Mouse (Mus musculus): ENCODE results near the gene Srpk1. TPM values are rescaled to one million over a fixed set of nuclear protein-coding genes. Genes with fewer than 3 reads are reported as not detected.
A peak's percentile ranks its signal among the peaks of the same experiment; 100 is the strongest.

Srpk1 gene
- 100 to 1,000 TPM; 111 to 127 TPM for total RNA-seq (2021)

DNA sequence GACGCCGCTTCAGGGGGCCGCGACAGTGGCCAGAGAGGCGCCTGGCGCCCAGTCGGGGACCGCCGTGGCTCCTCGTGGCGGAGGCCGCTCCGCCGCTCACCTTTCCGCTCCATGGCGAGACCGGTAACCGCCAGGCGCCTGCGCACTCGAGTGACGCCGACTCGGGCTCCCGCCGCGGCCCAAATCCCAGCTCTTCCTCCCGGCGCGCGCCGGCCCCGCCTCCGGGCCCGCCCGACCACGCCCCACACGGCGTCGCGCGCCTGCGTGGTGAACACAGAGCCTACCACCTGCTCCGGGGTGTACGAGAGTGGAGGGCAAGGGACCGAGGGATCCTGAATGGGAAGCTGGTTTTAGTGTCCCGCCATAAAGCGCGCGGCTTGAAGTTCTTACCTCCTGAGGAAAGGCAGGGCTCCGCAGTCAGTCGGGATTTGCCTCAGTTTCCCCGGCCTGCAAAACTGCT is at the start of gene Srpk1:
Gene Srpk1 (minus strand): TSS at position 410 of the 460 bp plus-strand sequence.
- intact Hi-C loops (cut with DNase I), result no loop called here
- DNase-seq (ENCODE audit: extremely low spot score in 1 of 2, low spot score in 2 of 2), result peak; percentile 83 to 94

DNA sequence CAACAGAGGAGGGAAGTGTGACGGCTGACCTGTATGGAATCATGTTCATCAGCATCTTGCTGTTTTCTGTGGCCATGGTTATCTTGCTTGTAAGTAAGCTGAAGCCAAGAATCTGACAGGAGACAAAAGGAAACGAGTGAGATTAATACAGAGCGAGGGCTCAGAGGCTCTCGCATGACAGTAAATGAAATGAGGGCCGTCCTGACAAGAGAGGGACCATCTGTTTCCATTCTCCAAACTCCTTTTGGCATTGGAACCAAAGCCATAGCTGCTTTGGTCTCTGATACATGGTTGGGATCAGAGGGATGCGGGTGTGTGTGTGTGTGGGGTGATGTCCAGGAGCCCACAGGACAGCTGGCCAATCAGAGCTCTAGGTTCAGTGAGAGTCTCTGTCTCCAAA is 37.1 kb upstream of the Srpk1 start:
- intact Hi-C loops (cut with DNase I), result no loop called here
- DNase-seq (ENCODE audit: extremely low spot score in 1 of 2, low spot score in 2 of 2), result no peak

DNA sequence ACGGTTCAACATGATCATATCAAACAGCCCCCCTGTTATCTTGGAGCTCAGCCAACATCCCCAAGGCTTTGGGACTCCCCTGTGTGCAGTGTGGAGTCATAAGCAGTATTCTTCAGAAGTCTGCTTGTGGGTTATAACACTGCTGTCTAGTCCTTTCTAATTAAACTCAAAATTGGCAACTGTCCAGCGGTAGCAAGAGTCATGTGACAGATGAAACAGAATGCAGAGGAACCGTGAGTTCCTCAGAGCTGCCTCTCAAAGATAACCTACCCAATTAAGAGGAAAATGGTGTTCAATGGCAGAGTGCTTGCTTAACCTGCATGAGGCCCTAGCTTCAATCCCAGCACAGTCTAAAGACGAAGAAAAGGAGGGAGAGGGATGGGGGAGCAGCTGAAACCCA is 35.4 kb upstream of the Srpk1 start:
- intact Hi-C loops (cut with DNase I), result no loop called here
- DNase-seq (ENCODE audit: extremely low spot score in 1 of 2, low spot score in 2 of 2), result peak in 1 of 2 experiments; percentile 15

- intact Hi-C loops (cut with DNase I), result no loop called here
- no peak for DNase-seq (ENCODE audit: extremely low spot score in 1 of 2, low spot score in 2 of 2)
Measured at GRCm38 (mm10) chr17:28650268-28650667, 27.8 kb upstream of the Srpk1 start.

GRCm38 (mm10) chr17:28648607-28649370 is 26.3 kb upstream of the Srpk1 start:
- intact Hi-C loops (cut with DNase I), result loop anchor here (2.0 kb wide), 1 partner anchor 54 kb away; no protein-coding TSS in a partner anchor
- peak; percentile 34 to 59 for DNase-seq (ENCODE audit: extremely low spot score in 1 of 2, low spot score in 2 of 2)

DNA sequence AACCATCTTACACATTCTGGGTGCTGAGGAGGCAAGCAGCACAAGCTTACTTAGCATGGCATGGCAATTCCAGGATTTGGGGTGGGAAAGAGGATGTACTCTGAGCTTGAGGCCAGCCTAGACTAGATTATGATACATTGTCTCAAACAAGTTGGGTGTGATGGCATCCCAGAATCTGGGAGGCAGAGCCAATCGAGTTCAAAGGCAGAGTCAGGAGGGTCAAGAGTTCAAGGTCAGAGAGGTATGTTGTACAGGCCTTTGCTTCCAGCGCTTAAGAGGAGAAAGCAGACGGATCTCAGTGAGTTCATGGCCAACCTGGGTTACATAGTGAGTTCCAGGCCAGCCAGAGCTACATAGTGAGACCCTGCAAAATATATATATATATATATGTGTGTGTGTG is 23.7 kb upstream of the Srpk1 start:
- intact Hi-C loops (cut with DNase I), result no loop called here
- DNase-seq (ENCODE audit: extremely low spot score in 1 of 2, low spot score in 2 of 2), result no peak

GRCm38 (mm10) chr17:28644112-28644511 is 21.6 kb upstream of the Srpk1 start:
- intact Hi-C loops (cut with DNase I), result no loop called here
- no peak for DNase-seq (ENCODE audit: extremely low spot score in 1 of 2, low spot score in 2 of 2)

GRCm38 (mm10) chr17:28643697-28644096 is 21.2 kb upstream of the Srpk1 start:
- no peak for DNase-seq (ENCODE audit: extremely low spot score in 1 of 2, low spot score in 2 of 2)
- intact Hi-C loops (cut with DNase I), result no loop called here

DNA sequence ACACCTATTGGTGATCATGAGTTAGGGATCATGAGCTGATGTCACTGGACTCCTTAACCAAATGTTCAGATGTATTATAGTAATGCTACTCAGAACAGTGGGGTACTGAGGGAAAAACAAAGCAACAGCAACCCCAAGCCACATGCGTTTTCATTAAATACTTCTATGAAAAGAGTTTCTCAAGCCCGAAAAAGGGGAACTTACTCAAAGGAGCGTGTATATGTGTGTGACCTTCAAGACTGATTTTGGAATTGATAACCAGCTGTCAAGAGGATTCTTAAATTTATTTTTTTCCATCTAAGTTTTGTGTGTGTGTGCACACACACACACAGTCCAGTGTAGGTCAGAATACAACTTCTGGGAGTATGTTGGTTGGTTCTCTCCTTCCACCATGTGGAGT is 17.6 kb upstream of the Srpk1 start:
- no peak for DNase-seq (ENCODE audit: extremely low spot score in 1 of 2, low spot score in 2 of 2)
- intact Hi-C loops (cut with DNase I), result no loop called here

DNA sequence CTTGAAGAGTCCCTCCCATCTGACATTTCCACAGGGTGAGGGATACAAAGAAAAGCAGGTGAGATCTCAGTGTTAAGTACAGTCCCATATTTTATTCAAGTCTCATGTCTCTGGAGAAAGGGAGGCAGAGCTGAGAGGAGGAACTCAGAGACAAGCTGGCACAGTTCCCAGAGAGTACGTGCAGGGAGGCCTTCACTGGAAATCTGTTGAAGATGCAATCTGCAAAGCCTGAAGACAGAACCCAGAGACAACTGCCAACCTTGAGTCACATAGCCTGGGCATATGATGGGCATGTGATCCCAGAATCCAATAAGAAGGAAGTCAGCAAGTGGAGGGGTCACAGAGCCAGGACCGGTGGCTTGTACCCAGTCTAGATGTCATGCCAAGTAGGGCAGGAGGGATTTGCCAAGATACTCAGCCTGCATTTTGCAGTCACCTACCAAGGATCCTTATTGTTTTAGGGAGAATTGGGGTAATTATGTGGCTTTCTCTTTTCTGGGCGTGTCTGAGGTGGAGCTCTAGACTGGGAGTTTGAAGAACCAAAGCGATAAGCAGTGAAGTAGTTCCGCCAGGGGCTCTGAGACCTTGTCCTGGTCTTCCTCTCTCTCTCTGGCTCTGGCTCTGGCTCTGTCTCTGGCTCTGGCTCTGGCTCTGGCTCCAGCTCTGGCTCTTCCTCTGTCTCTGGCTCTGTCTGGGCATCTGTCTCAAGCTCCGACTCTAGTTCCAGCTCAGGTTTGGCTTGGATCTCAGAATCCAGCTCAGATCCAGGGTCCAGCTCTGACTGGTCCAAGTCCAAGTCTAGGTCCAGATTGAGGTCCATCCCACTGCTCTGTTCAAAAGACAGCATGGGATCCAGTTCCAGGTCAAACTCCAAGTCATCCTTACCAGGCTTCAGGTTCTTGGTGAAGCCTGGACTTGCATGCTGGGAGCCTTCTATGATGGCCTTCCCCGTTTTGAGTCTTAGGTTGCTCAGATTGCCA is 15.5 kb upstream of the Srpk1 start:
- intact Hi-C loops (cut with DNase I), result no loop called here
- peak; percentile 70 to 83 for DNase-seq (ENCODE audit: extremely low spot score in 1 of 2, low spot score in 2 of 2)

GRCm38 (mm10) chr17:28635842-28636241 is 13.3 kb upstream of the Srpk1 start:
- intact Hi-C loops (cut with DNase I), result no loop called here
- no peak for DNase-seq (ENCODE audit: extremely low spot score in 1 of 2, low spot score in 2 of 2)

DNA sequence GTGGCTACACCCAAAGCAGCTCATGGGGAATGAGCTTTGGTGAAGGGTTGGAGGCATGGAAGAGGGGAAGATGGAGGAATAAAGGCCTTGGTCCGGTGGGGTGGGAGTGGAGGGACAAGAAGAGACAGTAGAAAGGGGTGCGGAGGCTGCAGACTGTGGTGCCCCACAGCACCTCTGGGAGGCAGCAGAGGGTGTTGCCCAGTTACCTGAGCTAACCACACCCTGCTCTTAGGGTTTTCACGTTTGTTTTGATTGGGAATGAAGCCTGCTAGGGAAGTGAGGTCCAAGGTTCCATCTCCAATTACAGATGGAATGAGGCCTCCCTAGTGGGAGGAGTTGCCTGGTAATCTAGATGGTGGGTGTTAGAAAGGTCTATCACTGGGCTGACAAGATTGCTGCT is 6.6 kb upstream of the Srpk1 start:
- DNase-seq (ENCODE audit: extremely low spot score in 1 of 2, low spot score in 2 of 2), result no peak
- intact Hi-C loops (cut with DNase I), result no loop called here

DNA sequence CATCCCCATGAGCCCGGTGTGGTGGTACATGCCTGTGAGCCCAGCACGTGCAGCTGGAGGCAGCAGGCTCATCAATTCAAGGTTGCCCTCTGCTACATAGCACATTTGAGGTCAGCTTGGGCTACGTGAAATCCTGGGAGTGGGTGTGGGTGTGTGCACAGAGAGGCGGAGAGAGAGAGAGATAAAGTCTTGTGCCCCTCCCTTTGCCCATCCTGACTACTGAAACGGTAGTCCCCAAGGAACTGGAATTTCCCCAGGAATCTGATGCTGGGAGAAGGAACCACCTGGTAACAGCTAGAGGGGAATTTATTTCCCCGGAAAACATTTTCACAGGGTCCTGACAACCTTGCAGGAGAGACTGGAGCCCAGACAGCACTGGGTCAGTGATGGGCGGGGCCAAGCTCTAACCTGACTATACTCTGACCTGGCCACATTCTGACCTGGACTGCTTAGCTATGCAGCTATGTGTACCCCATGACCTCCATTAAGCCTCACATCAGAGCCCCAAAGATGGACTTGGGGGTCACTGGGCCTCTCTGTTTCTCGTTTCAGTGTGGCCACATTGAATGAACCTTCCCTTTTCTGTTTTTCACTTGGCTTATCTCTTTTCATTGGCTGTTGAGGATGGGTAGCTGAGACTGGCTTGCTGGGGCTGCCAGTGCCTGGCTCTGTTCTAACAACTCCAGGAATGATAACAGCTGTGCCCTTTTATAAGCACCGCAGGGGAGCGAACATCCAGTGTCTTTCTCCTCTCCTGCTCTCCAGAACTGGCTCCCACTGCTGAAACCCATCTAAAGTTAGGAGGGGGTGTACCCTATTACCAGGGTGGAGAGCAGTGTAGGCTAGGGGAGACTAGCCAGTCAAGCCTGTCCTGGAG is 6.0 kb upstream of the Srpk1 start:
- DNase-seq (ENCODE audit: extremely low spot score in 1 of 2, low spot score in 2 of 2), result no peak
- intact Hi-C loops (cut with DNase I), result no loop called here

DNA sequence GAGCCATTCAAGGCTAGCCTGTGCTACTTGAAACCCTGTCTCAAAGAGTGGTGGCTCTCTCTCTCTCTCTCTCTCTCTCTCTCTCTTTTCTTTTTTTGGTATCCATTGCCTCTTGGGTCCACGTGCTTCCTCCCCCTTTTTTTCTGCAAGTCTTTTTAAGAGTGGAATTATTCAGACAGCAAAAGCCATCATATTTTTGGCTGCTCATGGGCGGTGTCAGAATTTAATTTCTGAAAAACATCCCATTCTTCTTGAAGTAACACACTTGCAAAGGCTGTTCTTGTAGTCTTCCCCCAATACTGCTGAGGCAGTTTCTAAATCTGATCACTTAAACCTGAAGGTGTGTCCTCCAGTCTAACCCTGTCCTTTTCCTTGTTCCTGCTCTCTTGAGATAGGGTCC is 4.4 kb upstream of the Srpk1 start:
- peak in 1 of 2 experiments; percentile 31 for DNase-seq (ENCODE audit: extremely low spot score in 1 of 2, low spot score in 2 of 2)
- intact Hi-C loops (cut with DNase I), result no loop called here

GRCm38 (mm10) chr17:28625327-28625726 is 2.8 kb upstream of the Srpk1 start:
- intact Hi-C loops (cut with DNase I), result no loop called here
- no peak for DNase-seq (ENCODE audit: extremely low spot score in 1 of 2, low spot score in 2 of 2)

DNA sequence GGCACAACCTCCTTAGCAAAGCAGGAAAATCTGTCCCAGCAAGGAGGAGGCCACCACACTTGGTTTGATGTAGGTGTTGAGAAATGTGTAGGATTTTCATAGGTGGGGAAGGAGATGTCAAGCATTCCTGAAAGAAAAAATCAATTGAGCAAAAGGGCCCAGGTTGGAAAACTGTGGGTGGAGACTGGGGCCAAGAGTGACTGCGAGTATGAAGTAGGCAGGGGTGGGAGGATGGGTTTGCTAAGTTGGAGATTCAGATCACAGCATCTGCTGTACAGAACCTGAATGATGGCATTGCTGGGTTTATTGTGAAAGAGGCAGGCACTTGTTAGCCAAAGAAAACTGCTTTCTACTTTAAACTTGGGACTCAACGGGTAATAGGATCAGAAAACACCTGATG is 2.3 kb upstream of the Srpk1 start:
- intact Hi-C loops (cut with DNase I), result no loop called here
- DNase-seq (ENCODE audit: extremely low spot score in 1 of 2, low spot score in 2 of 2), result no peak

- intact Hi-C loops (cut with DNase I), result no loop called here
- peak; percentile 41 to 72 for DNase-seq (ENCODE audit: extremely low spot score in 1 of 2, low spot score in 2 of 2)
Measured at GRCm38 (mm10) chr17:28621381-28622299, 869 bp downstream of the Srpk1 start.

DNA sequence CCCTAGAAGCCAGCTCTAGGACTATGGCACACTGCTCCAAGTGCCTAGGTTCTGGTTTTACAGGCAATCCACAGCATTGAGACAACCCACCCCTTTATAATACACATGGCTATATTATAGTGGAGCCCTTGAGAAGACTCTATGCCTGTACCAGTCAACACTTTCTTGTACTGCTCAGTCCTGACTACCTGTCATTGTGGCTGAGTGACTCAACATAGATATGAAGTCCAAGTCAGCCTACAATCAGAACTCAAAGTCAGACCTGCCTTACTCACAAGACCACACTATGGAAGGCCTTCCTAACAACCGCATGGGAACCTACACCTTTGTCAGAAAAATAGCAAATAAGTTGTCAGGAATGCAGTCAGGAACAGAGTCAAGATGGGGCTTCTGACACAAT is 3.7 kb downstream of the Srpk1 start:
- DNase-seq (ENCODE audit: extremely low spot score in 1 of 2, low spot score in 2 of 2), result no peak
- intact Hi-C loops (cut with DNase I), result no loop called here
